Mouse (Mus musculus): Measurements from ENCODE around the gene E4f1. TPM values are rescaled to one million over a fixed set of nuclear protein-coding genes. Genes with fewer than 3 reads are reported as not detected.

The E4f1 gene
- polyA plus RNA-seq (2015; fragmentation: Nextera tagmentation; extraction: Ambion mirVana): 46.4 and 50.2 TPM in 2 replicates

- ATAC-seq: peak; percentile 97
- peaks cover 22% of the 10 kb centered on the region for H3K4me1 ChIP-seq (ENCODE audit: control insufficient read depth, insufficient read depth, low read length)
- peaks cover 5% of the 10 kb centered on the region; the same call in 1 of the 2 replicates for H3K36me3 ChIP-seq (ENCODE audit: control insufficient read depth, insufficient read depth, low read length)
- peak within 1 kb of the TSS; percentile 92 for H3K9ac ChIP-seq (ENCODE audit: low read depth, low read length)
- H3K9me3 ChIP-seq (replicated peaks; ENCODE audit: control insufficient read depth, low read length, poor library complexity, severe bottlenecking): no peaks in the 10 kb centered on the region
- peak within 1 kb of the TSS; percentile 99 for H3K4me2 ChIP-seq (ENCODE audit: low read length)
- under 1% methylated on average over 68 of the region's 75 CpGs for WGBS
- no peaks in the 10 kb centered on the region for H3K27me3 ChIP-seq (ENCODE audit: control insufficient read depth, insufficient read depth, low read depth, low read length)
- H3K27ac ChIP-seq (ENCODE audit: low read length): peak within 1 kb of the TSS; percentile 86
- peak within 1 kb of the TSS; percentile 92 for H3K4me3 ChIP-seq (ENCODE audit: low read depth, low read length)
Measured at GRCm38 (mm10) chr17:24469910-24470602, at the start of gene E4f1, which contains the start of gene Pgp. Gene E4f1, minus strand, starts transcription at chr17:24470313. Gene Pgp, plus strand, starts transcription at chr17:24470392.

GRCm38 (mm10) chr17:24514270-24515257 is 44.5 kb upstream of the E4f1 start:
- Histone ChIP-seq H3K27ac (ENCODE audit: low read length) (no peak overlapping the region; the same call in 1 of the 2 replicates), H3K9ac (ENCODE audit: low read depth, low read length) (no peak overlapping the region), H3K36me3 (ENCODE audit: control insufficient read depth, insufficient read depth, low read length) (peaks cover 43% of the 10 kb centered on the region), H3K27me3 (ENCODE audit: control insufficient read depth, insufficient read depth, low read depth, low read length) (no peaks in the 10 kb centered on the region), H3K4me1 (ENCODE audit: control insufficient read depth, insufficient read depth, low read length) (no peaks in the 10 kb centered on the region), H3K4me2 (ENCODE audit: low read length) (no peak overlapping the region), H3K9me3 (replicated peaks; ENCODE audit: control insufficient read depth, low read length, poor library complexity, severe bottlenecking) (no peaks in the 10 kb centered on the region), H3K4me3 (ENCODE audit: low read depth, low read length) (no peak overlapping the region)
- ATAC-seq: no peak
- WGBS: 88% methylated on average over 24 of the region's 24 CpGs

GRCm38 (mm10) chr17:24513609-24514008 is 43.5 kb upstream of the E4f1 start:
- H3K4me1 ChIP-seq (ENCODE audit: control insufficient read depth, insufficient read depth, low read length): no peaks in the 10 kb centered on the region
- peak; percentile 58; the same call in 1 of the 2 replicates for ATAC-seq
- H3K36me3 ChIP-seq (ENCODE audit: control insufficient read depth, insufficient read depth, low read length): peaks cover 49% of the 10 kb centered on the region
- H3K9ac ChIP-seq (ENCODE audit: low read depth, low read length): no peak overlapping the region
- 51% methylated on average over 5 of the region's 5 CpGs for WGBS
- no peak overlapping the region for H3K4me2 ChIP-seq (ENCODE audit: low read length)
- no peak overlapping the region for H3K27ac ChIP-seq (ENCODE audit: low read length)
- no peak overlapping the region for H3K4me3 ChIP-seq (ENCODE audit: low read depth, low read length)
- no peaks in the 10 kb centered on the region for H3K9me3 ChIP-seq (replicated peaks; ENCODE audit: control insufficient read depth, low read length, poor library complexity, severe bottlenecking)
- H3K27me3 ChIP-seq (ENCODE audit: control insufficient read depth, insufficient read depth, low read depth, low read length): no peaks in the 10 kb centered on the region

GRCm38 (mm10) chr17:24507806-24508460 is 37.8 kb upstream of the E4f1 start:
- Histone ChIP-seq H3K4me3 (ENCODE audit: low read depth, low read length) (no peak overlapping the region), H3K9ac (ENCODE audit: low read depth, low read length) (no peak overlapping the region), H3K9me3 (replicated peaks; ENCODE audit: control insufficient read depth, low read length, poor library complexity, severe bottlenecking) (no peaks in the 10 kb centered on the region), H3K4me1 (ENCODE audit: control insufficient read depth, insufficient read depth, low read length) (no peaks in the 10 kb centered on the region; the same call in 1 of the 2 replicates), H3K36me3 (ENCODE audit: control insufficient read depth, insufficient read depth, low read length) (peaks cover 66% of the 10 kb centered on the region), H3K27ac (ENCODE audit: low read length) (no peak overlapping the region), H3K4me2 (ENCODE audit: low read length) (no peak overlapping the region), H3K27me3 (ENCODE audit: control insufficient read depth, insufficient read depth, low read depth, low read length) (no peaks in the 10 kb centered on the region)
- 83% methylated on average over 12 of the region's 12 CpGs for WGBS
- no peak for ATAC-seq

- H3K36me3 ChIP-seq (ENCODE audit: control insufficient read depth, insufficient read depth, low read length): peaks cover 70% of the 10 kb centered on the region
- no peak overlapping the region for H3K4me3 ChIP-seq (ENCODE audit: low read depth, low read length)
- WGBS: 50% methylated on average over 19 of the region's 19 CpGs
- H3K27ac ChIP-seq (ENCODE audit: low read length): no peak overlapping the region
- H3K4me2 ChIP-seq (ENCODE audit: low read length): no peak overlapping the region
- no peaks in the 10 kb centered on the region for H3K9me3 ChIP-seq (replicated peaks; ENCODE audit: control insufficient read depth, low read length, poor library complexity, severe bottlenecking)
- H3K9ac ChIP-seq (ENCODE audit: low read depth, low read length): no peak overlapping the region
- no peak for ATAC-seq
- H3K27me3 ChIP-seq (ENCODE audit: control insufficient read depth, insufficient read depth, low read depth, low read length): no peaks in the 10 kb centered on the region
- H3K4me1 ChIP-seq (ENCODE audit: control insufficient read depth, insufficient read depth, low read length): no peaks in the 10 kb centered on the region; the same call in 1 of the 2 replicates
Measured at GRCm38 (mm10) chr17:24507129-24507664, 37.1 kb upstream of the E4f1 start.

GRCm38 (mm10) chr17:24506332-24507070 is 36.4 kb upstream of the E4f1 start:
- Histone ChIP-seq H3K27me3 (ENCODE audit: control insufficient read depth, insufficient read depth, low read depth, low read length) (no peaks in the 10 kb centered on the region), H3K9ac (ENCODE audit: low read depth, low read length) (0 out of 2 replicates have a peak overlapping the region, but pooled peaks have one; percentile 25), H3K4me1 (ENCODE audit: control insufficient read depth, insufficient read depth, low read length) (no peaks in the 10 kb centered on the region; the same call in 1 of the 2 replicates), H3K36me3 (ENCODE audit: control insufficient read depth, insufficient read depth, low read length) (peaks cover 71% of the 10 kb centered on the region), H3K4me2 (ENCODE audit: low read length) (no peak overlapping the region), H3K4me3 (ENCODE audit: low read depth, low read length) (no peak overlapping the region), H3K9me3 (replicated peaks; ENCODE audit: control insufficient read depth, low read length, poor library complexity, severe bottlenecking) (no peaks in the 10 kb centered on the region), H3K27ac (ENCODE audit: low read length) (peak overlapping the region; percentile 38)
- 24% methylated on average over 35 of the region's 36 CpGs for WGBS
- peak; percentile 16 for ATAC-seq

GRCm38 (mm10) chr17:24505286-24505955 is 35.3 kb upstream of the E4f1 start:
- H3K4me1 ChIP-seq (ENCODE audit: control insufficient read depth, insufficient read depth, low read length): no peaks in the 10 kb centered on the region; the same call in 1 of the 2 replicates
- no peaks in the 10 kb centered on the region for H3K9me3 ChIP-seq (replicated peaks; ENCODE audit: control insufficient read depth, low read length, poor library complexity, severe bottlenecking)
- 88% methylated on average over 30 of the region's 30 CpGs for WGBS
- no peak for ATAC-seq
- H3K4me3 ChIP-seq (ENCODE audit: low read depth, low read length): no peak overlapping the region
- peaks cover 68% of the 10 kb centered on the region for H3K36me3 ChIP-seq (ENCODE audit: control insufficient read depth, insufficient read depth, low read length)
- no peak overlapping the region for H3K4me2 ChIP-seq (ENCODE audit: low read length)
- 0 out of 2 replicates have a peak overlapping the region, but pooled peaks have one; percentile 6 for H3K9ac ChIP-seq (ENCODE audit: low read depth, low read length)
- no peaks in the 10 kb centered on the region for H3K27me3 ChIP-seq (ENCODE audit: control insufficient read depth, insufficient read depth, low read depth, low read length)
- no peak overlapping the region for H3K27ac ChIP-seq (ENCODE audit: low read length)

Measured in midbrain, embryonic 16.5 days (tissue).